Mouse (Mus musculus) 3134 (cell line): ENCODE data around the gene Mfap2.
A peak's percentile ranks its signal among the peaks of the same experiment; 100 is the strongest.

Experiments
- DNase-seq: peaks from one replicate; pipeline ENCODE4 v3.0.0-alpha.2; 2011; ENCODE audit warnings: low spot score; ENCODE audit not compliant: insufficient read length; ENCODE audit errors: extremely low read depth

Mfap2 gene

GRCm38 (mm10) chr4:141064104-141064659, 54.0 kb downstream of the Mfap2 start:
- no peak for DNase-seq

DNA sequence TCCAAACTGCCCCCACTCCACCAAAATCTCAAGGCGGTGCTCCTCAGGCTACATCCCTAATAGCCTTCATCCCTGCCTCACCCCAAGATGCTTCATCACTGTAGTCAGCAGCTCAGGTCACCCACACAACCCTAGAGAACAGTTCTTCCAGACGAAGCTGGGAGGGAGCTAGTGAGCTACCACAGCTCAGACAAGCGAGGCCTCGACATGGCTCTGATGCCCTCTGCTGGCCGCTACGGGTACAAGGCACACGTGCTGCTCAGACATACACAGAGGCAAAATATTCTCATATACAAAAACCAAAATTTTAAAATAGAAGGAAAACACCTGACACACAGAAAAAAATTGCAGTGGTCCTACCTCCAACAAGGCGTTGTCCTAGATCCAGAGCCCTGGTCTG, 54.9 kb downstream of the Mfap2 start:
- peak; percentile 57 for DNase-seq
